Mouse (Mus musculus) spleen, adult 2 months (tissue): ENCODE results near the gene Sntb2.

Source experiments
- CTCF ChIP-seq: fragments of 200-500 bp; IDR thresholded peaks from 2 replicates; pipeline ENCODE4 v1.5.1; 2011; ENCODE audit warnings: mild to moderate bottlenecking, inconsistent platforms; ENCODE audit not compliant: insufficient read depth, insufficient read length, insufficient replicate concordance; ENCODE audit errors: extremely low read depth
- POLR2A ChIP-seq: fragments of 200-500 bp; IDR thresholded peaks from 2 replicates; pipeline ENCODE4 v1.6.1; 2011; ENCODE audit warnings: low read depth, low read length, inconsistent platforms

- TF ChIP-seq CTCF (no peak), POLR2A (no peak)
Observed at GRCm38 (mm10) chr8:106906635-106907034, 28.9 kb upstream of the Sntb2 start.
